Mouse (Mus musculus): ENCODE results near the gene Gm12166. TPM values are rescaled to one million over a fixed set of nuclear protein-coding genes. Genes with fewer than 3 reads are reported as not detected.

The Gm12166 gene
- polyA plus RNA-seq, 1 experiment = 31.7 TPM

DNA sequence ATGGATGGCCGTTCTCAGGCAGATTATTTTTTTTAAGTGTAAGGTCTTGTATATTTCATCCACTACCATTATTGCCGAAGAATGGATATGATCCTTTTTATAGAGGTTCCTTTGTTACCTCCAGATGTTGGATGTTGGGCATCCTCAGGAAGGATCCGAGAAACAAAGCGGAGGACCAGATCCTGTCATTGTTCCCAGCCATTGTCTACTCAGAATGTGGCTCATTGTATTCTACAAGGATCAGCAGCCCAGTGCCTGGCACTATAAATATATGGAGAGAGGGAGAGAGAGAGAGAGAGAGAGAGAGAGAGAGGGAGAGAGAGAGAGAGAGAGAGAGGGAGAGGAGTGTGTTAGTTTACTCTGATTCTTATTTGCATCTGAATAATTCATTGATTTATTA lies 10.4 kb upstream of the Gm12166 start:
- Histone ChIP-seq H3K4me1 (ENCODE audit: control insufficient read depth, insufficient read depth, low read length) (peaks cover 4% of the 10 kb centered on the region), H3K4me3 (replicated peaks; ENCODE audit: control insufficient read depth, low read depth, low read length) (no peak overlapping the region), H3K27ac (ENCODE audit: control insufficient read depth, insufficient read depth, low read depth, low read length, poor library complexity) (no peak overlapping the region)
- WGBS = 67% methylated on average over 4 of the region's 4 CpGs
- TF ChIP-seq POLR2A (IDR thresholded peaks at IDR 0.05; ENCODE audit: borderline replicate concordance, control insufficient read depth, low read depth, low read length) (no peak), CTCF (IDR thresholded peaks at IDR 0.05; ENCODE audit: control insufficient read depth, insufficient read depth, low read length) (no peak)

DNA sequence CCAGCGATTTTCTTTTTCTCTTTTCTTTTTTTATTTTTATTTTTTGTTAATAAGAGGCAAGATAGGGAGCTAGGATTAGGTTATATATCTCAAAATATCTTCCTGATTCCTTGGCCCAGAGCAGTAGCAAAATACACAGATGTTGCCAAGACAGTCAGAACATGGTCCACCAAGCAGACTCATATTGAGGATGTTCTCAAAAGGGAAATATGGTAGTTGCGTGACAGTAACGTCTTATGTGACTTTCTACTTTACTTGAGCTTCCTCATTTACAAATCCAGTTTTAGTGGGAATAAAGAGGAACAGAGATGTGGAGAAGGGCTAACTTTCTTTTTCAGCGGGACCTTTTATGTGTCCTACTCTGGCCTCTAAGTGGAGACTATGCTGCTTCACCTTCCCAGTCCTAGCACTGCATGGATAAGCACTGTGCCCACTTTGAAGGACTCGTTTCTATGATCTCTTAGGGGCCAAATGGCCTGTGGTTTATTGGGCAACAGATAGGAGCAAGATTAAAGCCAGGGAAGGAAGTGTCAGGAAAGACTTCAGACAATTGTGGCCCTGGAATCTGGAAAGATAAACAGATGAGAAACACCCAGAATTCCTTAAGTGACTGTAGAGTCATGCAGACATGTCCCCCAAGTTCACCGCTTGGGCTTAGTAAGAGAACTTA lies 9.8 kb upstream of the Gm12166 start:
- Histone ChIP-seq H3K4me1 (ENCODE audit: control insufficient read depth, insufficient read depth, low read length) (peaks cover 4% of the 10 kb centered on the region), H3K4me3 (replicated peaks; ENCODE audit: control insufficient read depth, low read depth, low read length) (no peak overlapping the region), H3K27ac (ENCODE audit: control insufficient read depth, insufficient read depth, low read depth, low read length, poor library complexity) (no peak overlapping the region; the same call in 1 of the 2 replicates)
- TF ChIP-seq POLR2A (IDR thresholded peaks at IDR 0.05; ENCODE audit: borderline replicate concordance, control insufficient read depth, low read depth, low read length) = no peak
- no peak for TF ChIP-seq CTCF (IDR thresholded peaks at IDR 0.05; ENCODE audit: control insufficient read depth, insufficient read depth, low read length)
- 33% methylated on average over 6 of the region's 6 CpGs for WGBS

DNA sequence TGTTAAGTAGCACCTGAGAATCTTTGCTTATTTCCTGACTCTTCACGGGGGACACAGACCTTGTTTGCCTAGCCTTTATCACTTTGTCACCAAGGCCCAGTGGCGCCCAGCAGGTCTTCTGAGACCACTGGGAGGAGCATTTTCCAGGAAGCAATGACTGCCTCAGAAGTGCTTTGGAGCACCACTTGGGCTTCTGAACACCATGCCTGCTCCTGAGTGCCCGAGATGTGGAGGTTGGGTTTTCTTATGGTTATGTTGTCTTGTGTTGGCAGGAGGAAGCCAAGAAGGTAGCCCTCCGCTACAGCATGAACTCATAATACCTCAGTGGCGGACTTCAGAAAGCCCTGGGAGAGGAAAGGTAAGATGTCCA lies 8.5 kb upstream of the Gm12166 start:
- WGBS = 58% methylated on average over 5 of the region's 5 CpGs
- TF ChIP-seq POLR2A (IDR thresholded peaks at IDR 0.05; ENCODE audit: borderline replicate concordance, control insufficient read depth, low read depth, low read length) (no peak), CTCF (IDR thresholded peaks at IDR 0.05; ENCODE audit: control insufficient read depth, insufficient read depth, low read length) (no peak)

DNA sequence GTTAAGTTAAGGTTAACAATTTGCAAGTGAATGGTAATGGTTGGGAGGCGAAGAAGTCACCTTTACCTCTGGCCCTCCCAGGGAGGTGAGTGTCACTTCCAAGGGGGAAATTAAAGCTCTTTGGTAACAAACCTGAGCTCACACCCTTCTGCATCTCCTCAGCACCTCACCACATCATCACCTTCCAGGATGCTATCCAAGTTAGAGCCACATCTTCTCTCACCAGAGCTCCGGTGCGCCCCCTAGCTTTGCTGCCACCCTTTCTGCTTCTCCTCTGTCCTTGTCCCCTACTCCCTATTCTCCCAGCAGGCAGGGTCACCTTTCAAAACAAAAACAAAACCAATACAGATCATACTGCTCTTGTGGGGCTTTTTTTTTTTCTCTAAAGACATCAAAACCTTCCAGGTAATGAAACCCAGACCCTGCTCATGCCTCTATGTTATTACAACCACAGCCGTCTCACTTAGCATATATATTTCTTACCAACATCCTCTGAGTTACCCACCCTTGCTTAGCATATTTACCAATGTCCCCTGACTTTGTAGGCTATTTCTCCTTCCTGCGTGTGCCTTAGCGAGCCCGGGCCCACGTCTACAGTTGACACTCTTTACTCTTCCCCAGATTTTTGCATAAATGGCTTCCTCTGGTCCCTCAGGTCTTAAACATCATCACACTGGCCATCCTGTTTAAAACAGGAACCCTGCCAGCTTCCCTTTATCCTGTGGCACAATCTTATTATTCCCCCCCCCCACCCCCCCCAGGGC lies 7.9 kb upstream of the Gm12166 start:
- no peak overlapping the region for H3K4me3 ChIP-seq (replicated peaks; ENCODE audit: control insufficient read depth, low read depth, low read length)
- peaks cover 4% of the 10 kb centered on the region for H3K4me1 ChIP-seq (ENCODE audit: control insufficient read depth, insufficient read depth, low read length)
- no peak for TF ChIP-seq POLR2A (IDR thresholded peaks at IDR 0.05; ENCODE audit: borderline replicate concordance, control insufficient read depth, low read depth, low read length)
- peak; percentile 17; the same call in 1 of the 2 replicates for TF ChIP-seq CTCF (IDR thresholded peaks at IDR 0.05; ENCODE audit: control insufficient read depth, insufficient read depth, low read length)
- no peak overlapping the region for H3K27ac ChIP-seq (ENCODE audit: control insufficient read depth, insufficient read depth, low read depth, low read length, poor library complexity)
- WGBS = 62% methylated on average over 8 of the region's 8 CpGs

More for the DNA sequence above, 8.5 kb upstream of the Gm12166 start:
- no peak overlapping the region for H3K27ac ChIP-seq (ENCODE audit: control insufficient read depth, insufficient read depth, low read depth, low read length, poor library complexity)
- peaks cover 4% of the 10 kb centered on the region for H3K4me1 ChIP-seq (ENCODE audit: control insufficient read depth, insufficient read depth, low read length)
- no peak overlapping the region for H3K4me3 ChIP-seq (replicated peaks; ENCODE audit: control insufficient read depth, low read depth, low read length)

DNA sequence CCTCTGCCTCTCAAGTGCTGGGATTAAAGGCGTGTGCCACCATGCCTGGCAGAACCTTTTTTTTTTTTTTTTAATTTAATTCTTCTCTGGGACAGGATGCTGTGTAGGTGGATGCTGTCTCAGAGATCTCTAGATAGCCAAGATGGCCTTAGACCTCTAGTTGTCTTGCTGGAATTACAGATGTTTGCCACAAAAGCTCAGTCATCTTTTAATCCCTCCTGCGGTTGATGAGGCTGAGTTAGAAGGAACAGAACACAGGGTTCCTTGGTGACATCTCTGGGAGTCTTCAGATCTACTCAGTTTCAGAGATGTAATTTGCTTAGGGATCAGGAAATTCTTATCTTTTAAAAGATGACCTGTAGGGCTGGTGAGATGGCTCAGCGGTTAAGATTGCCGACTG lies 6.8 kb upstream of the Gm12166 start:
- no peak overlapping the region for H3K27ac ChIP-seq (ENCODE audit: control insufficient read depth, insufficient read depth, low read depth, low read length, poor library complexity)
- TF ChIP-seq POLR2A (IDR thresholded peaks at IDR 0.05; ENCODE audit: borderline replicate concordance, control insufficient read depth, low read depth, low read length) (no peak), CTCF (IDR thresholded peaks at IDR 0.05; ENCODE audit: control insufficient read depth, insufficient read depth, low read length) (no peak)
- H3K4me3 ChIP-seq (replicated peaks; ENCODE audit: control insufficient read depth, low read depth, low read length) = no peak overlapping the region
- 91% methylated on average over 4 of the region's 4 CpGs for WGBS
- peaks cover 4% of the 10 kb centered on the region for H3K4me1 ChIP-seq (ENCODE audit: control insufficient read depth, insufficient read depth, low read length)

DNA sequence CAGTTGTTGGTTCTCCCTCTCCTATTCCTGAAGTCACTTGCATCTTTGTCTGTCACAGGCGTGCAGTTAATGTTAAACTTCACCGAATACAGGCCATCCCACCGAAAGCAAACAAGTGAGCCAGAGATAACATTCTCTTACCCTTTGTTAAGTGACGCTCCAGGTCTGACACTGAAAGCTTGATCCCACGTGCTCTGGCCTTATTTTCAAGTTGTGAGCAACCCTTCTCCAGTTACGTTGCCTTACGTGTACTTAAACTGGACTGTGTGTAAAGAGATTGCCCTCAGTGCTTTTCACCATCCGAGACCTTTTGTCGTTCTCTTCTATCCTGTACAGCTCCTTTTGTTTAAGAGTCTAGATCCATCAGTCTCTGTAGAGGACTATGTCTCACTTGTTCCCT lies 5.9 kb upstream of the Gm12166 start:
- WGBS = 74% methylated on average over 9 of the region's 9 CpGs
- H3K4me1 ChIP-seq (ENCODE audit: control insufficient read depth, insufficient read depth, low read length) = peaks cover 4% of the 10 kb centered on the region
- TF ChIP-seq CTCF (IDR thresholded peaks at IDR 0.05; ENCODE audit: control insufficient read depth, insufficient read depth, low read length) (no peak), POLR2A (IDR thresholded peaks at IDR 0.05; ENCODE audit: borderline replicate concordance, control insufficient read depth, low read depth, low read length) (no peak)
- H3K27ac ChIP-seq (ENCODE audit: control insufficient read depth, insufficient read depth, low read depth, low read length, poor library complexity) = no peak overlapping the region
- H3K4me3 ChIP-seq (replicated peaks; ENCODE audit: control insufficient read depth, low read depth, low read length) = peak overlapping the region; percentile 7

DNA sequence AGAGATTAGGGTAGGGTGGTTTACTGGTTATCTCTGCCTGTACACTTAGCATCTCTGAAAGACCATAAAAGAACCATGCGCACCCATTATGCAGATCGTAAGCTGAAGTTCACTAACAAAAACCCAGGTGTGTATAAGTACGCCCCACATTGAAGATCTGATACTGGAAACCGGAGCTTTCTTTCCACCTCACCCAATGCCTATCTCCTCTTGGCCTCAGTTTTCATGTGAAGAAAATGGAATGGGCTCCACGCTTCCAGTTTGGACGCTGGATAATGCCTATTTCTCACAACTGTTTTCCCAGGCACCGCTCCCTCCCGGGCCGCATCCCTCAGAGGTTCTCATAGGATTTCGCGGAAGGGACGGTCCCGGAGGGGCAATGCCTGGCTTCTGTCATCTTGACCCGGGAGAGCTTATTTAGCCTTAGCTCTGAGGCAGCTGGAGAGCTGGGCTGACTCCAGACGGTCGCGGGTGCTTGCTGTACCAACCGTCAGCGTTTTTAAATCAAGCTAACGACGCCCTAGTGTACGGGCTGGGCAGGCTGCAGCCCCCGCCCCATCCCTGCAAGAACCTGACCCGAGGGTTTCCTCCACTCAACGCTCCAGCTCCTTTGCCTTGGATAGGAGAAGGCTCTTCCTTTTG lies 4.8 kb upstream of the Gm12166 start:
- Histone ChIP-seq H3K4me3 (replicated peaks; ENCODE audit: control insufficient read depth, low read depth, low read length) (peak overlapping the region; percentile 83), H3K4me1 (ENCODE audit: control insufficient read depth, insufficient read depth, low read length) (peaks cover 4% of the 10 kb centered on the region), H3K27ac (ENCODE audit: control insufficient read depth, insufficient read depth, low read depth, low read length, poor library complexity) (peak overlapping the region; percentile 40)
- WGBS = 10% methylated on average over 25 of the region's 25 CpGs
- TF ChIP-seq POLR2A (IDR thresholded peaks at IDR 0.05; ENCODE audit: borderline replicate concordance, control insufficient read depth, low read depth, low read length) (no peak), CTCF (IDR thresholded peaks at IDR 0.05; ENCODE audit: control insufficient read depth, insufficient read depth, low read length) (no peak)

Data from bone marrow, adult 2 months (tissue).